Mouse (Mus musculus) stomach, postnatal 0 days (tissue): ENCODE measurements around the gene Rwdd2b.

Experiments
- CTCF ChIP-seq: IDR thresholded peaks from 2 replicates; pipeline ENCODE4 v1.5.1; 2016; ENCODE audit warnings: antibody characterized with exemption, low read depth, mild to moderate bottlenecking, moderate library complexity
- EP300 ChIP-seq: optimal IDR thresholded peaks from 2 replicates; pipeline ENCODE3; 2016; ENCODE audit warnings: antibody characterized with exemption

DNA sequence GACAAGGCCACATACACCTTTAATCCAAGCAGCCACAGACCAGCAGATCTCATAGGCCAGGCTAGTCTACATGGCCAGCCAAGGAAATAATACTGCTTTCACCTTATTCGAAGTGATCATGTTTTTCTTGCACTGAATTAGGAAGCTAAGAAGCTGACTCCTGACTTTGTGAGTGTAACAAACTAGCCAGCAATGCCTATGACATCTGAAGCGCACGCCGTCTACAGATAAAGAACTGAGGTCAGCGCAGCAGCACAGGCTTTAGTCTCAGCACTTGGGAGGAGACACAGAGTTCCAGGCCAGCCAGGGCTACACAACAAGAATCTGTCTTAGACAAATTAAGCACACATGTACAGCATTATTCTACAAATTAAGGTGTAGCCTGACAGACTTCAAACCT lies 46.4 kb upstream of the Rwdd2b start:
- TF ChIP-seq EP300 = no peak
- no peak for TF ChIP-seq CTCF
